Mouse (Mus musculus) left cerebral cortex, adult 11 months (tissue): ENCODE measurements around the gene Nxf1.
"Not testable (repeated sequence)": the region's sequence is repeated elsewhere in the genome, so short reads cannot be mapped to it uniquely, and the experiment has no call there.

Source experiments
- DNase-seq: peaks from one replicate; pipeline ENCODE4 v3.0.0; 2022; ENCODE audit warnings: low spot score

Nxf1 gene

GRCm38 (mm10) chr19:8756635-8757387, at the start of gene Nxf1:
Gene Nxf1 (plus strand): TSS chr19:8757073.
- peak; percentile 87 for DNase-seq

DNA sequence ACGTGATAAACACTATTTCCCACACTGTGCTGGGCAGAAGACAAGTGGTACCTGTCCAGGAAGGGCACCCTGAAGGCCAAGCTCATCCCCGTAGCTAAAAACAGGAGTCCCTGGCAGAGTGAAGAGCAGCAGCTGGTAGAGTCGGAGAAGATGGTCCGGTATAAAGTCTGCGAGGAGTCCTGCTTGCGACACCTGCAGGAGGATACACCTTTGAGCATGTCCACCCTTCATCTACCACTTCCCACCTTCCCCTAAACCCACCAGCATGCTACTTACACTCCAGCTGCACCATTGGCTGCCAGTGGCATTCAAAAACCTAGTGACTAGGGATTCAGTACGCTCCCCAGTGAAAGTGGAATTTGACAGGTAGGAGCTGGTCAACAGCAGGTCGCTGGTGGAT, 47.9 kb upstream of the Nxf1 start:
- no peak for DNase-seq

- DNase-seq: no peak
These were observed 46.8 kb upstream of the Nxf1 start for GRCm38 (mm10) chr19:8710057-8710456.

DNA sequence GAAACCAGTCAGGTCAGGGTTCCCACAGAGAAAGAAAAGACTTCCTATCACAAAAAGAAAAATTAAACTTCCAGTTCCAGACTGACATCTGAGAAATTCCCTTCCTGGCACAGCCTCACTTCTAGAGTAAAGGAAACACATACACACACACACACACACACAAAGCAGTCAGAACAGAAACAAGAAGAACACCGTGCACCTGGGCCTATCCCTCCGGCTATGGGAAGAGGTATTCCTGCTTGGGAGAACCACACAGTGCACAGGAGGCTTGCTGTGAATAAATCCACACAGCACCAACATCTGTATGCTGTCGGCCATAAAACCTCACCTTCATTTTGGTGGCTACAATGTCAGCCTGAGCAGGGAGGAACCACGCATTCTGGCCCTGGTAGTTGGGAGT, 45.4 kb upstream of the Nxf1 start:
- no peak for DNase-seq

- DNase-seq: no peak
These were observed 44.7 kb upstream of the Nxf1 start for GRCm38 (mm10) chr19:8711949-8712869.

DNA sequence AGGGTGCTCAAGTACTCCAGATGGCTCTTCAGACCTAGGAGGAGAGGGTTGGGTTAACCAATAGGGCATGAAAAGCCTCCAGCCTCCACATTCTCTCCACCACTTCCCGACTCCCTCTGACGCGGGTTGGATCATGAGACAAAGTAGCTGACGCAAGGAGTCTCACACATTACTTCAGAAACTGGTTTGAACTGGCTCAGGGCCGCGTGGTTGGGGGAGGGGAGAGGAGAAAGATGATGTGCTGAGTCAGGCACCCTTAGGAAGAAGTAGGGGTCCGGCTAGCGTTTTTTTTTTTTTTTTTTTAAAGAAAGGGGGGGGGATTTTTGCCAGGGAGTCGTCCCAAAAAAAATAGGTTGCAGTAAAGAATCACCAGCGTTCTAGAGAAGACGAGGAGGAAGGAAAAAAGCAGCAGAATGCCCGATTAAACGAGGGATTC, 44.0 kb upstream of the Nxf1 start:
- peak; percentile 63 for DNase-seq

GRCm38 (mm10) chr19:8713306-8713996, 43.4 kb upstream of the Nxf1 start:
- peak; percentile 91 for DNase-seq

DNA sequence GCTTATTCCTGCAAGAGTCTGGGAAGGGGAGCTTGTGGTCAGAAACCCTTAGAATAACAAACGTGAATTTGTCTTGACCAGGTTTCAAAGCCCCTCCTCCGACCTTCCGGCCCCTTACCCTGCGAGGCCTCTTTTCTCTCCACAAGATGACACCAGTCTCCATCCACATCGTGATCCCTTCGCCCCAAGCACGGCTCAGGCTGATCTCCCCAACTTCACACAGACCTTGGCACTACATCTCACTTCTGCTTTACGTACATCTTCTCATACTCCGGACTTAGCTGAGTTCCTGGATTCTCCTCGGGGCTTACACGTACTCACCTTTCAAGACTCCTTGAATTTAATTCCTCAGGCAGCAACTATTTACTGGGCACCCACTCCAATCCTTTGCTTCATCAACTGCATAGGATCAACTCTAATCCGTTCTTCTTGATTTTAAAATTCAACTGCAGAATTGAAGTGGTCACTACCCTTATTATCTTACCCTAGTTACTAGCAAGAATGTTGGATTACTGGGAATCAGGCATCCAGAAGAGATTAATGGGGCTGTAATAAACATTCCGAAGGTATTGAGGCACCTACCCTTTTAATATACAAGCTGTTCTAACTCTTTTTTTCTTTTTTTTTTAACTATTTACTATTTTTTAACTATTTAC, 42.7 kb upstream of the Nxf1 start:
- no peak for DNase-seq

DNA sequence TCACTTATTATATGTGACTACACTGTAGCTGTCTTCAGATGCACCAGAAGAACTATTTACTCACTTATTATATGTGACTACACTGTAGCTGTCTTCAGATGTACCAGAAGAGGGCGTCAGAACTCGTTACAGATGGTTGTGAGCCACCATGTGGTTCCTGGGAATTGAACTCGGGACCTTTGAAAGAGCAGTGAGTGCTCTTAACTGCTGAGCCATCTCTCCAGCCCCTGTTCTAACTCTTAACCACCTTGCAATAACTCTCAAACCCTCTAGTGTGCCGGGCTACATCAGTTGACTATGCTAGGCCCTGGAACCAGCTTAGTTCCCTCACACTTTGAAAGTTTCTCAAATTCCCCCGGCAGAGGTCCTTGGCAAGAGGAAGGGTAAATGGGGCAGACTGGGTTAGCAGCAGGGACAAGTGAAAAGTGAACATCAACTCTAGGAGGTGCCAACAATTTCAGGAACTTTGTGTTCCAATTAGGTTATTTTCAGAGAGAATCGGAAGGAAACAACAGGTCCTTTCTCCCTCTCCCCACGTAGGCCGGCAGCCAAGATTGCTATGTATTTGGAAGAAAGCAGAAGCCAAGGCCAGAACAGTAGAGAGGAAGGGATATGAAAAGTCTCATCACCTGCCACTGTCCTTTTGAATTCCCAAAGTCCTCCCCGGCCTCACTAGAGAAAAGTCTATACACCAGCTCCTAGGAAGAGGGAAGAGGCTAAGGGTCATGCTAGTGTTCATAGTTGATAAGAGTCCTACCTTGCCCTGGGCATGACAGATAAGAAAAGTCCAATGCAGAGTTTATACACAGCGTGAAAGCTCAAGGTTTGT, 42.0 kb upstream of the Nxf1 start:
- DNase-seq: no peak

DNA sequence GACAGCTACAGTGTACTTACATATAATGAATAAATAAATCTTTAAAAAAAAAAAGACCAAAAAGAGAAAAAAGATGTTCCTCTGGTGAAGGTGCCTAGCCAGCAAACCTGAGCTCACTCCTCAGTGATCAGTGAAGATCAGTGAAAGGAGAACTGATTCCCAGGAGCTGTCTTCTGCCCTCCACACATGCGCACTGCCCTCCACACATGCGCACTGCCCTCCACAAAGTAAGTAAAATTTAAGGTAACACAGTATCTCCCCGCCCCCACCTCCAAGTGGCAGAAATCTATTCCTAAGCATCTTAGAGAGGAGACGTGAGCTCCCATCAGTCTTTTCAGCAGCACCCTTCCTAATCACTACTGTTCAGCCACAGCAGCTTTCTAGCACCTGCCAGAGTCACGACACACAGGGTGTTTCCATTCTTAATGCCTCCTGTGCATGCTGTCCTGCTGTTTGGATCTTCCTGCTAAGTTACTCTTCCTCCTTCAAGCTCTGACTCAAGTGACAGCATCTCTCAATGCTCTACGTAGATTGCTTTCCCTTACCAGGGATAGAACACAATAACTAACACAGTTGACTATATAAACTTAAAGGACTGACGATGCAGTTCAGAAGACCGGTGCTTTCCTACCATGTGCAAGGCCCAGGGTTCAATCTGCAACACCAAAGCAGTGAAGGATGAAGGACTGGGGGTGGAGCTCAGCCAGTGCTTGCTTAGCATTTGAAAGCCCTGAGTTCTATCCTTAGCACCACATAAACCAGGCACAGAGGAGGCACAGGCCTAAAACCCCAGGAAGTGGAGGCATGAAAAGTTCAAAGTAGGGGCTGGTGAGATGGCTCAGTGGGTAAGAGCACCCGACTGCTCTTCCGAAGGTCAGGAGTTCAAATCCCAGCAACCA, 40.8 kb upstream of the Nxf1 start:
- no peak for DNase-seq

- no peak for DNase-seq
These were observed 40.0 kb upstream of the Nxf1 start for GRCm38 (mm10) chr19:8716767-8717475.

GRCm38 (mm10) chr19:8718357-8718756, 38.5 kb upstream of the Nxf1 start:
- DNase-seq: no peak

GRCm38 (mm10) chr19:8719037-8719436, 37.8 kb upstream of the Nxf1 start:
- not testable (repeated sequence) for DNase-seq

GRCm38 (mm10) chr19:8721378-8721777, 35.5 kb upstream of the Nxf1 start:
- DNase-seq: no peak

DNA sequence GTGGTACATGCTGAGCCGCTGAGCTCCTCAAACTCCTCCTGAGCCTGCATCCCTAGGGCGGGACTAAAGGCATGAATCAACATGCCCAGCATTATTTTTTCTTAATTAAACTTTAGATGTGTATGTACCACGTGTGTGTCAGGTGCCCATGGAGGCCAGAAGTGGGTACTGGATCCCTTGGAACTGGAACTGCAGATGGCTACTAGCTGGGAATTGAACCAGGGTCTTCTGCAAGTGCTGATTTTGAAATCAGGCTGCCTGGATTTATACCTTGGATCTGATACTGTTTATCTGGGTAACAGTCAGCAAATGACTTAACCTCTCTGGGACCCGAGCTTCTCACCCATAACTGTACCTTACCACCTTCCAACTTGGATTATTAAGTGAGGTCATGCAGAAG, 34.9 kb upstream of the Nxf1 start:
- no peak for DNase-seq

DNA sequence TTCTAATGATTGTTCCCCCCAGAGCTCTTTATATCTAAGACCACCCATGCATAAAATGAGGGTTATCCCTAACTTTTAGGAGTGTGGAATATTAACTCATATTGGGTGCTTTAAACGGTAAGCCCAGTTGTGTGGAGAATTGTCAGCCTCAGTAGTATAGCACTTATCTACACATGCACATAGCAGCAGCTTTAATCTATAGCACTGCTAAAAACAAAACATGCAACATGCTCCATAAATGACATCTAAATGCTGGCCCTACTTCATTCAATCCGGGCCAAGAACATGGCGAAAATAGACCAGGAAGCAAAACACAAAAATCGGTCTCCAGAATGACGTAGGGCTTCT, 34.3 kb upstream of the Nxf1 start:
- no peak for DNase-seq

GRCm38 (mm10) chr19:8722907-8723573, 33.8 kb upstream of the Nxf1 start, which contains the start of gene Slc3a2:
Gene Slc3a2 (minus strand): TSS chr19:8723369.
- DNase-seq: peak; percentile 96

GRCm38 (mm10) chr19:8723574-8724346, 33.1 kb upstream of the Nxf1 start:
- DNase-seq: no peak
